Mouse (Mus musculus): ENCODE data around the gene Slc5a5.
"Not testable (repeated sequence)": the region's sequence is repeated elsewhere in the genome, so short reads cannot be mapped to it uniquely, and the experiment has no call there.

Slc5a5 gene

GRCm38 (mm10) chr8:70902211-70902610, 9.7 kb upstream of the Slc5a5 start:
- DNase-seq (ENCODE audit: low spot score): no peak

DNA sequence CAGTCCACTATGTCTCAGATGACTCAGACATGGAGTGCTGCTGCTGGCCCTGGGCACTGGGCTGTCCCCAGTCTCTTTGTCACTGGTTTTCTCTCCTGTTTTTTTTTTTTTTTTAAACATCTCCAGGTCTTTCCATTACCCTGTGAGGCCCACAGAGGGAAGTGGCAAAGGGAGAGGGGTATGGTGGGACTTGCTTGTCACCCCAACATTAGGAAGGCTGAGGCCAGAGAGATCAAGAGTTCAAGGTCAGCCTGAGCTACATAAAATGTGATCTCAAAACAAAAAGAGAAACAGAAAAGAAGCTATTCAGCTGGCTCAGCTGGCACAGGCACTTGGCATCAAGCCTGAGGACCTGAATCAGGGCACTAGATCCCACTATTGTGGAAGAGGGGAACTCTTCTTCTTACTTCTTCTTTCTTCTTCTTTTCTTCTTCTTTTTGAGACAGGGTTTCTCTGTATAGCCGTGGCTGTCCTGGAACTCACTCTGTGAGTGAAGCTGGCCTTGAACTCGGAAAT, 8.4 kb upstream of the Slc5a5 start:
- no peak for DNase-seq (ENCODE audit: low spot score)

GRCm38 (mm10) chr8:70899226-70899625, 6.7 kb upstream of the Slc5a5 start:
- no peak for DNase-seq (ENCODE audit: low spot score)

DNA sequence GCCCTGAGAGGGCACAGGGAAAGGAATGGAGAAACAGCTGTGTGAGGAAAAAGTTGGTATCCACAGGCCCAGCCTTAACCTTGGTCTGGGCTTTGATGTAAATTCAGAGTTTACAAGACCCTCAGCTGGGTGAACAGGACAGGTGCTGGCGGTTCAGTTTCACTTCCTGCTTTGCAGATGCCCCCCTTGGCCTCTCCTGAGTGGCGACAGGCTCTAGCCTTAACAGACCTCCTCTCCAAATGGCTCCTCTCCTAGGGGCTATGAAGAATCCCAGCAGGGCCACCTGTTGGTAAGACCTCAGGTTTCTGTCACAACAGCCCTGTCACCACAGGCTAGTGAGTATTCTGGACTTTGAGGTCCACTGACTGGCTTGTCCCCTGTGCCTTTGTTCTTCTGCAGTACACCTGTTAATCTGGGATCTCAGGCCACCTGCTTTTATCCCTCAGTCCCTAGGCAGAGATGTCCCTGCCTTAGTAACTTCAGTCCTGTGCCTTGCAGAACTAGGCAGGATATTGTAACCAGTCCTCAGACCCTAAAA, 6.2 kb upstream of the Slc5a5 start:
- DNase-seq (ENCODE audit: low spot score): no peak

- peak; percentile 92 for DNase-seq (ENCODE audit: low spot score)
Measured at GRCm38 (mm10) chr8:70897681-70898413, 5.3 kb upstream of the Slc5a5 start.

- peak; percentile 89 for DNase-seq (ENCODE audit: low spot score)
Measured at GRCm38 (mm10) chr8:70897021-70897680, 4.6 kb upstream of the Slc5a5 start, which contains the start of gene Rpl18a. TSS of gene Rpl18a (minus strand) at chr8:70897412.

DNA sequence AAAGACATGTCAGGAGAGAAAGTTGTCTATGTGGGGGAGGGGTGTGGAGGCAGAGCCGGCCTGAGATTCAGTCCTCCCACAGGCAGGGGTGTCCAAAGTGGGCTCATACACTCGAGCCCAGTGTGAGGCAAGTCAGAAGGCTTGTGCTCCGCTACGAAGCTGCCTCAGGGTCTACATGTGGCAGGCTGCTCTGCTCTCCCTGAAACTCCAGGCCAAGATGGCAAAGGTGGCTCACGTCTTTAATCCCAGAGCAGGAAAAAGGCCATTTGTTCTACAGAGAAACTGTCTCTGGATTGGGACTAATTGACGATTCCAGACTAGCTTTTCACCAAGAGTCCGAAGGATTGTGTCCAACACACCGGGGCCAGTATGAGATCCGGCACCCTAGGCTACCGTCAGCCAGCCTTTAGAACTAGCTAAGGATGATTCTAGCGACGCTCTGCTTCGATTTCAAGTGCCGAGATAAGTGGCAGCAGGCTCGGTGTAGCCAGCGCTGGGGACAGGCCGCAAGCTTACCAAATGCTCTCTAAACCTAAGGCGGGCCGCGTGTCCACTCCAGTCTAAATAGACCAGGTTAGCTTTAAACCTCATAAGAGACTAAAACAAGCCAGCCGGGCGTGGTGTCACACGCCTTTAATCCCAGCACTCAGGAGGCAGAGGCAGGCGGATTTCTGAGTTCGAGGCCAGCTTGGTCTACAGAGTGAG, 3.9 kb upstream of the Slc5a5 start:
- no peak for DNase-seq (ENCODE audit: low spot score)

DNA sequence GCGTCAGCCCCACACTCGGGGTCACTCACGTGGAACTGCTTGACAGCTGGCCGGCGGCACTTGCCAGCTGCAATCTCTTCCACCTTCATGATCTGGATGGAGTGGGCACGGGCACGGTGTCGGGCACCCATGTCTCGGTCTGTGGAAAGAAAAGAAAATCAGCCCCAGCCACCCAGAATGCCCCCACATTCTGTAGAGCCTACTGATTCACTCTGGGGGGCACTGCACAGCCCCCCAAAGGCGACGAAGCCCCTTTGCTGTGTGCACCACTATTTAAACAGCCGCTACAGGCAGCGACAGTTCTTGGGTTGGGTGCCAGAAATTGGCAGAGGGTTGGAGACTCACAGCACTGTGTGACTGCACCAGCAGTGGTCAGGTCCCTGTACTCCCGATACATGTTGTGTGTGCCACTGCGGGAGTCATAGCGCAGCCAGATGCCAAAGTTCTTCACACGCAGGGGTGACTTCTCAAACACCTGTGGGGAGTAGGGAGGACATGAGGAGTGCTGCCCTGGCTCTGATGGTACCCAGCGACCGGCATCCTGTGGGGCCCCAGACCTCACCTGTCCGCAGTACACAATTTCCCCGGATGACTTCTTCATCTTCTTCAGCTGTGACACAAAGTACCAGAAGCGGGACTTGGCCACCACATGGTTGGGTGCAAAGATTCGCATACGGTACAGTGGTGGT, 3.2 kb upstream of the Slc5a5 start:
- DNase-seq (ENCODE audit: low spot score): not testable (repeated sequence)

GRCm38 (mm10) chr8:70894771-70895545, 2.4 kb upstream of the Slc5a5 start:
- no peak for DNase-seq (ENCODE audit: low spot score)

DNA sequence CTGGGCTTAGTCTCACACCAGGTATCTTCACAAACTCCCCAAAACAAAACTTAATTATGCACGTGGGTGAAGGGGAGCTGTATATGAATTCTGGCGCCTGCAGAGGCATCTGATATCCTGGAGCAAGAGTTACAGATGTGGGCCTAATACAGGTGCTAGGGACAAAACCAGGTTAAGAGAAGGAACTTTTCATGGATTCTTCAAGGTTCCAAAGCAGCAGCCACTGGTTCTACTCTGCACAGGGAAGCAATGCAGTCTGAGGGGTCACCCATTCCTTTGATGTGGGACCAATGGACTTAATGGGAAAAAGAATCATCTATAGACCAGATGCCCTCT, 1.8 kb upstream of the Slc5a5 start:
- no peak for DNase-seq (ENCODE audit: low spot score)

- peak; percentile 87 for DNase-seq (ENCODE audit: low spot score)
Measured at GRCm38 (mm10) chr8:70893656-70894384, 1.3 kb upstream of the Slc5a5 start.

DNA sequence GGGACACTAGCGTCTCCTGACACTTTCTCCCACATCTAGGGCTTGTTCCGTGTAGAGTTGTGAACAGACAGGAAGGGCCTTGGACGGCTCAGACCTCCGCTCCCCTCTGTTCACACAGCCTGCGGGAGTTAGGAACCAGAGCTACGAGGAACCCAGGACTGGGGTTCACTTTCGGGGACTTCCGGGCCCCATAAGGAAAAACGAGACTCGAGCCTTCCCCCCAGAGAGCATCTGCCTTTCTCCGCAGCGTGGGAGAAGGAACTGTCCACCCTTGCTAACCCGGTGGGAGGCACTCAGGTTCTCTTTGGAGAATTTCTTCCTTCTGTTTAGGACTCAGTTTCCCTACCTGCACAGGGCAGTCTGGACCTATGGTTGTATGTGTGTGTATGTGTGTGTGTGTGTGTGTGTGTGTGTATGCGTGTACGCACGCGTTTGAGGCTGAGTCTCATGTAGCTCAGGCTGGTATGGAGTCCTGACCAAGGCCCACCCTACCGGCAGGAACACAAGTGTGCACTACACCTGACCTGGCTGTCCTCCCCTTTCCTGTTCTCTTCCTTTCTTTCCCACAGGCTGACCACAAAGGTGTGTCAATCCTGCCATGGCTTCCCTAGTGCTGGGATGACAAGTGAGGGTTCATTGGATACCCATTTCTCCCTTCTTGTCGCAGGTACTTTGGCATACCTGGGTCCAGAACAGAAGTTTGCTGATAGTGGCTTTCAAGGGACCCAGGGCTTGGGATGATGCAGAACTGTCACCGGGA, 519 bp upstream of the Slc5a5 start:
- DNase-seq (ENCODE audit: low spot score): no peak

DNA sequence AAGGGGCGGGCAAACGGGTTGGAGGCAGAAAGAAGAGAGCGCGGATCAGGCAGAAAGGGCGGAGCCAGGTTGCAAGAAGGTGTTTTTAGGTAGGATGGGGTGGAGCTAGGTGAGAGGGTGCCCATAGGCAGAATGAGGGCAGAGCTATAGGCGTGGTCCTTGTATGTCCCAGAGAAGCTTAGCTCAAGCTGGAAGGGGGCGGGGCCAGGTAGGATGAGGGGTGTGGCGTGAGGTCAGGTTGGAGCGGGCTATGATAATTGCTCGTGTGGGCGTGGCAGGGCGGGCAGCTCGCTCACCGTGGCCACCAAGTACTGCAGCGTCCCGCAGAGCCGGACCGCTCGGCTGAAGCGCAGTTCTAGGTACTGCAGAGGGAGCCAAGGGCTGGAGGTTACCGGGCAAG, 1.2 kb downstream of the Slc5a5 start:
- peak; percentile 73 for DNase-seq (ENCODE audit: low spot score)

DNA sequence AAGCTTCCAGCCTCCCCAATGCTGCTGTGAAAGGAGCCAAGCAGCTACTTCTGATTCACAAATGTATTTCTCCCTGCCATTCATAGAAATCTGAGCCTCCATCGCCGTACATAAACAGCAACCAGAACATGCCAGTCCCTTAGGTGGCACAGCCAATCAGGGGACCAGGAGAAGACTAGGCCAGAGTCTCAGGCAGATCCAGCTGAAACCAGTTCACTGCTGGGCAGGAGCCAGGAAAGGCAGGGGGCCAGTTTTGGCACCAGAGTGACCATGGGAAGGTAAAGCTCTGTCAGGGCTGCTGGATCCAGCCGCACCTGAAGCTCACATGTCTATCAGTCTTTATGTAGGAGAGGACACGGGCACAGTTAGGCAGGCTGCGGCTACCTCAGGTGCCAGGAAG, 1.9 kb downstream of the Slc5a5 start:
- no peak for DNase-seq (ENCODE audit: low spot score)

DNA sequence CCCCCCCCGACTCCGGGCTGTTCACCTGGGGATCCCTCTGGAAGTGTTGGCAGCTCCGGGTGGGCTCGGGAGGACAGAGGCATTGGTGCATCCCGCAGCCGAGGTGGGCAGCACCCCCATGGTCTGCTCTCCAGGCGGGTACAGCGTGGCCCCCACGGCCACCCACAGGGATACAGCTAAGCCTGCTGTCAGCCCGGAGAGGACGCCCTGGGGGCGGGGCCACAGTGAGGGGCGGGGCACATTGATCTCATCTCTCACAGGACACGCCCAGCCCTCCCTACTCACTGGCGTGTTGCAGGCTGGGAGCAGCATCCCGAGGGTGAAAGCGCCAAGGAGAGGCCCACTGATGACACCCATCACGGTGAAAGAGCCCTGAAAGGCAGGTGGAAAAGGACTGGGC, 4.9 kb downstream of the Slc5a5 start:
- peak; percentile 75 for DNase-seq (ENCODE audit: low spot score)

DNA sequence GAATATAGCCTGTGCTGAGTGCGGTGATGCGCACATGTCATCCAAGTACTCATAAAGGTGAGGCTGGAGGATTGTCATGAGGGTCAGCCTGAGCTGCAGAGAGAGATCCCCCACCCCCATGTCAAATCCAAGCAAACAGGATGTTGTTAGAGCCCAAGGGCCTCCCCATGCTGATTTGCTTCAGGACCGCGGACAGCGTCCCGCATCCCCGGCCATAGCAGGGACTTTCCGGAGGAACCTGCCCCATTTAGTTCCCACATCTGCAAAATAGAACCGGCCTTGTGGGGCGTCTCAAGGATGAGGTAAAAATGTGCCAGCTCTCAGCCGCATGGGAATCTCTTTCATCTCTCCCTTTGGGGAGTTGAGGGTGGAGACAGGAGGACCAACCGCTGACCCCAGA, 6.9 kb downstream of the Slc5a5 start:
- peak; percentile 73 for DNase-seq (ENCODE audit: low spot score)

DNA sequence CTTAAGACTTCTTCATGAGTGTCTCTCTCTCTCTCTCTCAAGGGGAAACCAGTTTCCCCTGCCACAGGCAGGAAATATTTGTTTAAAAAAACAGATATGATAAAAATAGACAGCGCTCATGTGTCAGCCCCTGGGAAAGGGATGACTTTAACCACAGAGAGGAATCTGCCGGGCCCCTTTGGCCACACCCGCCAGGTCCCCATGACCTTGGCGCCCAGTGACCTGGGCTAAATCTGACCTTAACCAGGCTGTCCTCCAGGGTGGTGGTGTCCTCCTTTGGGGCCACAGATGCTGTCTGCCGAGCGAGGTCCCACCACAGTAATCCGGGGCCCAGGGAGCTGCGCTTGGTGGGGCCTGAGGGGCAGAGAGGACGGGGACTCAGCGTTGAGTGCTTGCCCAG, 7.9 kb downstream of the Slc5a5 start:
- no peak for DNase-seq (ENCODE audit: low spot score)

GRCm38 (mm10) chr8:70884186-70884585, 8.4 kb downstream of the Slc5a5 start:
- DNase-seq (ENCODE audit: low spot score): no peak

- no peak for DNase-seq (ENCODE audit: low spot score)
Measured at GRCm38 (mm10) chr8:70880546-70880945, 12.0 kb downstream of the Slc5a5 start.

DNA sequence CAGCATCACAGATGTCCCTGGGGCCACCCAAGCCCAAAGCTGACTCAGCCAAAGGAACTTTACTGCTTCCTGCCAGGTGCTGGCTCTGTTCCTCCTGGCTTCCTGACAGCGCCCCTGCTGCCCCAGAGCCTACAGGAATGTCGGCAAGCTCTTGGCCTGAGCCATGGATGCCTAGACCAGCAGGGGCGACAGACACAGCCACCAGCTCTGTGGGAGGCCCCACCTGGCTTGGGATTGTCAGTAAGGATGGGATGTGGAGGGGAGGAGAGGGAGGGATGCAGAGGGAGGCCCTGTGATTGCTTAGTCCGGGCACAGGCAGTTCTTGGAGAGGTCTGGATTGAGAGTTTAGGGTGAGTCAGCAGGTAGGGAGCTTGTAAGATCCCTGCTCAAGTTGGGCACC, 12.4 kb downstream of the Slc5a5 start:
- peak; percentile 48 for DNase-seq (ENCODE audit: low spot score)

All from testis, postnatal 10 days (tissue).